Mouse (Mus musculus) gastrocnemius, postnatal 25 days (tissue): Measurements from ENCODE around the gene Lsm6. TPM values are rescaled to one million over a fixed set of nuclear protein-coding genes. Genes with fewer than 3 reads are reported as not detected.
A peak's percentile ranks its signal among the peaks of the same experiment; 100 is the strongest.
"Not testable (repeated sequence)": the region's sequence is repeated elsewhere in the genome, so short reads cannot be mapped to it uniquely, and the experiment has no call there.

ENCODE experiments used
- DNase-seq: peaks from one replicate; pipeline ENCODE4 v3.0.0; 2022
- long read RNA-seq, 2 experiments: library from polyadenylated mRNA; stranded (forward); transcript quantifications; one replicate each; pipeline ENCODE4 v2.0.0; 2021
- total RNA-seq, 2 experiments: library from RNA; stranded (reverse); gene quantifications; 1 replicate in 1 of 2; 2 replicates in 1 of 2; pipeline ENCODE4 v1.2.3; 2021

Lsm6 gene
- 10 to 100 TPM; 58.0 to 73.7 TPM for total RNA-seq
- long read RNA-seq, experiment 1, transcript Lsm6-203 (5 exons, 3,792 nt), result minor isoform, 39 of 233 reads
- long read RNA-seq, experiment 1, transcript Lsm6-201 (4 exons, 2,107 nt), result minor isoform, 28 of 233 reads
- long read RNA-seq, experiment 1, transcript Lsm6-204 (3 exons, 541 nt), result major isoform, 46 of 233 reads
- long read RNA-seq, experiment 1, partial matches to known transcripts, result 66 of 233 reads
- long read RNA-seq, experiment 1, other reads (novel, unspliced or antisense), result 54 of 233 reads
- long read RNA-seq, experiment 2, transcript Lsm6-203 (5 exons, 3,792 nt), result minor isoform, 22 of 178 reads
- long read RNA-seq, experiment 2, transcript Lsm6-201 (4 exons, 2,107 nt), result minor isoform, 19 of 178 reads
- long read RNA-seq, experiment 2, transcript Lsm6-204 (3 exons, 541 nt), result major isoform, 31 of 178 reads
- long read RNA-seq, experiment 2, partial matches to known transcripts, result 47 of 178 reads
- long read RNA-seq, experiment 2, other reads (novel, unspliced or antisense), result 59 of 178 reads

DNA sequence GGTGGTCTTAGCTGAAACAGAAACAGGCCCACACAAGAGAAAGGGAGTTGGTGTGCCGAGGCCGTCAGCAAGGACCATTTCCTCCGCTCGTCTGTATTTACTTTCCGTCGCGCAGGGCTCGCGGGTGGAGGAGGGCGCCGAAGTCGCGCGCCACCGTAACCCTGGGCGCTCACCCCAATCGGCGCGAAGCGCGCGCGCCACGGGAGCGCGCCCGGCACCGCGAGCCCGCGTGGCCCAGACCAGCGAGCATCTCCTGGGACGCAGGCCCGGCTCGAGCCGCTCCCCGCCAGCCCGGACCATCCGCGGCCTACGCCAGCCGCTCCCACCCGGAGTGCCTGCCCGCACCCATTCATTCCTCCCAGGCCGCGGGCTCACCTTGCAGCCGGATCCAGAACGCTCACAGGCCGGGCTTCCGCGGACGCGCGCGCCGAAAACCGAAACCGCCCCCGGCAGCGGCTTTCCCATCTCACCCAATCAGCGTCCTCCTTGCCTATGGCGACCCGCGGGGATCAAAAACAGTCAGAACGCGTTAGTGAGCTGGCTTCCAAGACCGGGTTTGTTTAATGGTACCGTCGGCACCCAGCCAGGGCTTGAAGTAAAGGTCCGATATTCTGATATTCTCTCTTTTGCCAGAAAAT is at the start of gene Lsm6:
Lsm6 (minus strand) TSS at position 468 of the 638 bp plus-strand sequence.
- DNase-seq, result peak; percentile 96

- DNase-seq, result no peak
Observed at GRCm38 (mm10) chr8:78867036-78867435, 46.1 kb upstream of the Lsm6 start.

- no peak for DNase-seq
Observed at GRCm38 (mm10) chr8:78863001-78863400, 42.1 kb upstream of the Lsm6 start.

- no peak for DNase-seq
Observed at GRCm38 (mm10) chr8:78862046-78862445, 41.1 kb upstream of the Lsm6 start.

GRCm38 (mm10) chr8:78860789-78861188 is 39.8 kb upstream of the Lsm6 start:
- no peak for DNase-seq

DNA sequence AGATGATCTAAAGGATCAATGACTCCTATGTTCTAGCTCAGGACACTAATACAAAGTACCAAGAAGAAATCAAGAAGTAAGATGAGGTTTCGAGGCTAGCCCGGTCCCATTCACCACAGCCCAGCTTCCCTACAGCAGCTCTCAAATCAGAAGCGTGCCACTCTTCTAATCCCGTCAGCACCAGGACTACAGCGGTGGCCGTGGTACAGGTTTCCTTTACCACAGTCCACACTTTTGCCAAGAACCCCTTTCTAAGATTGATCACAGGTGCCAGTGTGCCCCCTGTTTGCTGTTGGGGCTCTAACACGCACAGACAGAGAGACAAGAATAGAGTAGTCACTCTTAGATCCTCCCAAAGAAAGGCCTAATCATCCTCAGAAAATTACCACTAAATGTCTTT is 36.5 kb upstream of the Lsm6 start:
- DNase-seq, result no peak

DNA sequence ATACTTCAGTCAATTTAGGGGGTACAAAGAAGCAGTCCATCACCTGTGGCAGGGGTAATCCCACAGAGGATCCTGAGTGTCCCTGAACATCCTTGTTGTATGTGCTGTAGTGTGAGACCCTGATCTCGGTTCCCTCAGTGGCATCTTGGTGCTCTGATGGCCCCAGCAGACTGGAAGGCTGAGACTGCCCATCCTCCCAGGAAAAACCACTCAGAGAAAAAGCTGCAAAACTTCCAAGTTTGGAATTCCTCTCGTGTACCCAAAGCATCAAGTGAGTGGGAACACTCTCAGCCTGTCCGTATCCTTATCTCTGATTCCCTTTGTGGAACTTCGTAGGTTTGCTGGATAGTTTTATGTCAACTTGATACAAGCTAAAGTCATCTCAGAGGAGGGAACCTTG is 31.3 kb upstream of the Lsm6 start:
- DNase-seq, result no peak

DNA sequence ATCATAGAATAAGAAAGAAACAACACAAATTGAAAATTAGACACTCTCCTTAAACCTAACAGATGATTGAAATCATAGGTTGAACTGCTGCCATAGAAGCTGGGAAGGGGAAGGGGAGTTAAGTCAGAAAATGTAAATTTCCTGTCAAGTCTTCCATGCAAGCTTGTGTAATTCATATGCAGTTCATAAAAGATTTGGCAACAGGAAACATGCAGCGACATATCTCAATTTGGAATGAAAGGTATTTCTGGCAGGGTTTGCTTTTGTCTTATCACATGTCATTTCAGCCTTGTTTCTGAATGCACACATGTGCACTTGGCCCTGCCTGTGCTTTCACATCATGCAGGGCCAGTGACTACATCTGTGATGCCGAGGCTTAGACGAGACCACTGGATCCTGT is 26.3 kb upstream of the Lsm6 start:
- no peak for DNase-seq

GRCm38 (mm10) chr8:78844559-78844958 is 23.6 kb upstream of the Lsm6 start:
- no peak for DNase-seq

GRCm38 (mm10) chr8:78838656-78839413 is 17.9 kb upstream of the Lsm6 start:
- DNase-seq, result no peak

GRCm38 (mm10) chr8:78836091-78836490 is 15.2 kb upstream of the Lsm6 start:
- no peak for DNase-seq

GRCm38 (mm10) chr8:78828414-78828813 is 7.5 kb upstream of the Lsm6 start:
- DNase-seq, result no peak

DNA sequence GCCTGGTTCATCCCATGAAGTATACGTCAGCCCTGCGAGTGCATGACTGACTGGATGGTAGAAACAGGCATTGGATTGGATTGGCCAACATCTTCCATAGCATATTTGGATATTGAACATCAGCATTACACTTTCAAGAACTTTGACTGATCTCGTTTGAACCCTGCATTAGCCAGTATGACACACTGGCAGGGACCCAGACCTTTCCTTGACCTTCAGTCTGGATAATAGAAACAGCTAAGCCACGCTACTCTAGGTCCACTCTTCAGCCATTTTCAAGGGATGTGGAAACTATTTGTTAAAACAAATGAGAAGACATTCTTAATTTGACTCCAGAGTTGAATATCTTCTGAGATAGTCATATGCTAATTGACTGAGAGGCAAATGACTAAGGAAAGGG is 3.6 kb upstream of the Lsm6 start:
- no peak for DNase-seq

GRCm38 (mm10) chr8:78819973-78820372 is 967 bp downstream of the Lsm6 start:
- DNase-seq, result not testable (repeated sequence)

GRCm38 (mm10) chr8:78814743-78815142 is 6.2 kb downstream of the Lsm6 start:
- DNase-seq, result no peak

- DNase-seq, result peak; percentile 27
Observed at GRCm38 (mm10) chr8:78813021-78813420, 7.9 kb downstream of the Lsm6 start.

DNA sequence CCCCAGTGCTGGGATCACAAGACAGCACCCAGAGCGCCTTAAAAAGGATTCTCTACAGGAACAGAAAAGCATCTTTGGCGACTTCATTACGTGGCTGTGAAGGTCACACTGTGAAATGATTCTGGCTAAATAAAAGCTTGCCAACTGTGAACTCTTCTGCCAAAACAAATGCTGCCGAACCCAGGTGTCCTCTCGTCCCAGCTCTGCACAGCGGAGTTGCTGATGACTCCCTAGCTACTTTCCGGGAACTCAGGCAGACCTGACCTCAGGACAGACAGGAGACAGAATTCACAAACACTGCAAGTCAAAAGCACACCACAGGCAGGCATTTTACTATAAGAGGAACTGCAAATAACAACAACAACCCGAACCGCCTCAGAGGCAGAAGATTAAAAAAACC is 8.5 kb downstream of the Lsm6 start:
- no peak for DNase-seq

DNA sequence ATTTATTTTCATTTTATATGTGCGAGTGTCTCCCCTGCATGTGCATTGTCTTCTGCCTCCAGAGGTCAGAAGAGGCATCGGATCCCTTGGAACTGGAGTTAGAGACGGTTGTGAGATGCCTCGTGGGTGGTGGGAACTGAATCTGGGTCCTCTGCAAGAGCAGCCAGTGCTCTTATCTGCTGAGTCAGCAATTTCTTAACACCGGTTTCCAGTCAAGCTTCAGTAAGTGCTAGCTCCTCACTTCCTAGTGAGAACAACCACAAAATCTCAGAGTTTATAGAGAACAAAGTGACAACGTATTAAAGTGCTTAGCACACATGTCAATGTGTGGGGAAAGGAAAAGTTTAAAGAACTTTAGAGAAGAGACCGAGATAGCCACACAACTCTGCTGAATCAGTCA is 9.2 kb downstream of the Lsm6 start:
- DNase-seq, result no peak

DNA sequence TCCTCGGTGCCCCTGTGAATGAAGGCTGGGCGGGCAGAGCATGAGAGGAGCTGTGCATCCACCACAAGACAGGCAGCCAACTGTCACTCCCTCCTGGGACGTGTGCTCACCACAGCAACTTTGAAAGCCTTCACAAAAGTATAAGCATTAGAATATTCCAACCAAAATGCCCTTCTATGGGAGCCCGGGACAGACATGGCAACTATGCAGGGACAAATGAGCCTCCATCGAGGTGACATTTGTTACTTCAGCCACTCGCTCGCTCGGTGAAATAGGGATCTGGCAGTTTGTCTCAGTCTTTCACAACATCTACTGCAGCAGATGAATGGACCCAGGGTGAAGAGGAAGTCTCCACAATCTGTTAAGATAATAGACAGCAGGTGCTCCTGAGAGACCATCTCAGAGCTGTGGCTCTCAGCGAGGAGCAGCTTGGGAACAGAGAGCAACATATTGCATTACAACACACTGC is 10.7 kb downstream of the Lsm6 start:
- DNase-seq, result no peak

GRCm38 (mm10) chr8:78809454-78810206 is 11.3 kb downstream of the Lsm6 start:
- DNase-seq, result no peak

- no peak for DNase-seq
Observed at GRCm38 (mm10) chr8:78808888-78809287, 12.1 kb downstream of the Lsm6 start.

GRCm38 (mm10) chr8:78808439-78808838 is 12.5 kb downstream of the Lsm6 start:
- no peak for DNase-seq
